Mouse (Mus musculus): ENCODE results near the gene Large1. TPM values are rescaled to one million over a fixed set of nuclear protein-coding genes. Genes with fewer than 3 reads are reported as not detected.
A peak's percentile ranks its signal among the peaks of the same experiment; 100 is the strongest.
"Not testable (repeated sequence)": the region's sequence is repeated elsewhere in the genome, so short reads cannot be mapped to it uniquely, and the experiment has no call there.

The Large1 gene
- total RNA-seq, 2 experiments from 2014 or later = 28.6 to 31.5 TPM

DNA sequence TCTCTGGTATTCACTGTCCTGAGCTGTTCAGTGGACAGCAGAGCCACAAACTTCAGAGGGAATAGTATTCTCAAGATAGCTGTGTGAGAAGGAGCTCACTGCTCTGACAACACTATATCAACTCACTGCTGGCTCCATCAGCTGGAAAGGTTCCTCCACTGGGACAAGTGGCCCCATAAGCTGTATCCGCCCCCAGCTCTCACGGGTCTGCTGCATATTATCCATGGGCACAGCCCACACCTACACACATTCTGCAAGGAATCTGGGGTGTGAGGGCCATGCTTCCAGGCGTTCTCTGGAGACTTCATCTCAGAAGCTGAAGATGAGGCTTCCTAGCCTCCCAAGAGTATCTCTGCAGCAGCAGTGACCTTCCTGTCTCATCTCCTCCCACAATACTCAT lies 50.4 kb downstream of the Large1 start:
- no peak for DNase-seq (ENCODE audit: low spot score in 2 of 2)

DNA sequence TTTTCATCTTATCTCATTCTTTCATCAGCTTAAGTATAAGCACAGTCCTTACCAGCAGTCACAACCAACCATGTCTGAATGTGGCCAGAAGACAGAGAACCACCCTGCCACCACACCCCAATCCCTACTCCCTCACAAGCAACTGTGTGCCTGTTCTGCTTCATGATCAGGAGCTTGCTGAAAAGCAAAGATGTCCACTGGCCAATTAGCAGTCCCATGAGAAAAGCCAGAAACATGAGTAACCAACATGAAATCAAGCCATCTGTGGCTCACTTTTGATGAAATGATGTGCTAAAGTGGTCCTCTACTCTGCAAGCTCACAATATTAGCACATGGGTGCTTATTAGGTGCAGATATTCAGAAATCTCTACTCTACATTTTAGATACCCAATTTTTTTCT lies 57.8 kb downstream of the Large1 start:
- no peak for DNase-seq (ENCODE audit: low spot score in 2 of 2)

GRCm38 (mm10) chr8:73293655-73294054 lies 59.7 kb downstream of the Large1 start:
- no peak for DNase-seq (ENCODE audit: low spot score in 2 of 2)

DNA sequence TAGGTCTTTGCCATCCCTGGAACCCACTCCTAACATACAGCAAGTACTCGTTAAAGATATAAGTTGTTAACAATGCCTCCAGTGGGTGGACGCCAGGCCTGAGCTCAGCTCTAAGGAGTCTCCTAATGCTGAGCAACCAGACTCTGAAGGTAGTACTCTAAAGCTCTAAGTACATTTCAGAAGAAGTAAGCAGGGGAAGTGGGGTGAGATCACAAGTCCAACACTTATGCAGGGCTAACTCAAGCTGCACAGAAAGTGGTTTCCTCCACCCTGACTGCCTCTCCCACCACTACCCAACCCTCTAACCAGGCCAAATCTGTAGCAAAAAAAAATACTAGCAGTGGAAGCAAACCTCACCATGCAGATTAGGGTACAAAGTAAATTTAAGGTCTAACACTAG lies 61.7 kb downstream of the Large1 start:
- no peak for DNase-seq (ENCODE audit: low spot score in 2 of 2)

DNA sequence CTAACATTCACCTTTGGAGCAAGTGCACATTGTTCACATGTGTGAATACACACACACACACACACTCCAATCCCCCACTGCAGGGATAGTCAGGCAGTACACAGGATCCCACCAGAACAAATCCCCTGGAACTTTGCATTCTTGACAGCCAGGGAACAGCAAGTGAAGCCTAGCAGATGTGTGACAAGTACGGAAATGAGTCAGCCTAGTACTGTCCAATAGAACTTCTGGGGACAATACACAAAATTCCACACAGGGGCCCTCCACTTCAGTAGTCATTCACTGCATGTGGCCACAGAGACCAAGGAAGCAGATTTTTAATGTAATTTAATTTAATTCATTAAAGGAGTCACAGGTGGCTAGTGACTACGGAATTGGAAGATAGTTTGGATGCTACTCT lies 62.7 kb downstream of the Large1 start:
- no peak for DNase-seq (ENCODE audit: low spot score in 2 of 2)

DNA sequence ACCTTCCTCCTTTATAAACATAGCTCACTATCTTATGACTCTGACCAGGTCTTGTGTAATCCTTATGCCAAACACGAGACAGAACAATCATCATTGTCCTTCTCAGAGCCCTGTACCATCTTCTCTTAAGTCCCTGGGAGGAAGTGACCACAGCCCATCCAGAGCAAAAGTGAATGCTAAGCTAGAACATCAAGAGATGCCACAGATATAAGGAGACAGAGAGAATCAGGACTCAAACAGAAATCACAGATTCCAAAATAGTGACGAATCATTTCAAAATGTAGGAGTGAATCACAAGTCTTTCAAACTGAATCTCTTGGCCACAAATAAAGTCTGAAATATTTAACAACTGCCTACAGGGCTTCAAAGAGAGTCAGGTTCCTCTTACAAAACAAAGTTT lies 63.5 kb downstream of the Large1 start:
- no peak for DNase-seq (ENCODE audit: low spot score in 2 of 2)

DNA sequence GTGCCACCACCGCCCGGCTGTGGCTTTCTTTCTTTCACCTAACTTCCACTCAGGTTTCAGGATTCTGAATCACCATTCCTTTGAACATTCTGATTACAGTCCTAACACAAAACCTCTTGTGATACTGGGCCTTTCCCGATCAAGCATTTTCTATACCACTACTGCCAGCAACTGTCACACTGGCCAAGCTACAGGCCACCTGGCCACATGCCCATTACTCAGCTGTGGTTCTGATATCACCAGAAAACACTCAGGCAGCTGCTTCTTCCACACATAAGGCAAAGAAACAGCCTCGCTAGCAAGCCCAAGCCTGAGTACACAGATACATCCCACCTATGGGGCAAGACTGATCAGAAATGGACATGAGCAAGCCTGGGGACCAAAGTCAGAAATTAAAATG lies 71.3 kb downstream of the Large1 start:
- DNase-seq (ENCODE audit: low spot score in 2 of 2) = no peak

GRCm38 (mm10) chr8:73276015-73276414 lies 77.3 kb downstream of the Large1 start:
- no peak for DNase-seq (ENCODE audit: low spot score in 2 of 2)

- DNase-seq (ENCODE audit: low spot score in 2 of 2) = not testable (repeated sequence)
Observed at GRCm38 (mm10) chr8:73275445-73275844, 77.9 kb downstream of the Large1 start.

DNA sequence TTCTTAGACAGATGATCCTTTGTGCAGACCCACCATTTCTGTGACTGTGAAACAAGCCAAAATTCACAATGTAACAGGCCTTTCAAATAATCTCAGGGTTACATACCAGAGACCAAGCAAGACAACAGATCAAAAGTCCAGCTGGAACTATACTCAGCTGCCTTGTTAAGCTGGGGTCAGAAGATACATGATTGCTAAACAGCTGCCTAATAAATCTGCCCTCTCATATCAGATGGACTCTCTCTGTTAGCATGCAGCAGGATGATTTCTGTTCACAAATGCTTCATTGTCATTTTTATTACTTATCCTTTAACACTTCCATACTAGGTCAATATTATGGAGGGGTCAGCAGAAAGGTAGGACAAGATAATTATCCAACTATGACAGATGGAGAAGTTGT lies 80.2 kb downstream of the Large1 start:
- DNase-seq (ENCODE audit: low spot score in 2 of 2) = no peak

- no peak for DNase-seq (ENCODE audit: low spot score in 2 of 2)
Observed at GRCm38 (mm10) chr8:73270991-73271390, 82.3 kb downstream of the Large1 start.

DNA sequence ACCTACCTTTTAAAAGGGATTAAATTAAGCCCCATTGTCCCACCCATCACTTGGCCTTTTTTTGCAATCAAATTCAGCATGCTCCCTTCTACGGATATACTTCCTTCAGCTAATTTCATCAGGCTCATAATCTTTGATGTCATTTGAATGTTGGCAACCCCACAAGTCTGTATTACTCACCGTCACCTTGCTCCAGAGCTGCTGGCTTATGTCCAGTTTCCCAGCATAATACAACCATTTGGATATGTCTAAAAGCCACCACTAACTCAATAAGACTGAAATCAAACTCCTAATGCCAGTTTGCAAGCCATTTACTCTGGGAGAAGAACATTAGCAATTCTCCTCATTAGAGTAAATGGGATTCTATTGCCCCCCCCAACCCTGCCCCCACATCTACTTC lies 95.4 kb downstream of the Large1 start:
- DNase-seq (ENCODE audit: low spot score in 2 of 2) = no peak

DNA sequence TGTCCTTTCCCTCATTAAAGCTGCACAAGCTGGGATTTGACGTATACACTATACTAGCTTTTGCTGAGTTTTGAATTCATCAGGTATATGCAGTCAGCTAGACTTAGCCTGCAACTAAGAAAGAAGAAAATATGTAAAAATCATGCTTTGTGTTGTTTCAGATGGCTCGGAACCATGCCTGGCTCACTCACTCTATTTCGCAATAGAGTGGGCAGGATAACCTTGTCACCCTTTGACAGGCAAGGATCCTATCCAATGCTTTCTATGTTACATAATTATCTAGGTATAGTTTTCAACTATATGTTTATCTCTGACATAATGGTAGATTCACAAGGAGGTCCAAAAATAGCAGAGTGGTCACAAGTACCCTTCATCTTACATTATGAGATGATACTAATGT lies 109.2 kb downstream of the Large1 start:
- no peak for DNase-seq (ENCODE audit: low spot score in 2 of 2)

DNA sequence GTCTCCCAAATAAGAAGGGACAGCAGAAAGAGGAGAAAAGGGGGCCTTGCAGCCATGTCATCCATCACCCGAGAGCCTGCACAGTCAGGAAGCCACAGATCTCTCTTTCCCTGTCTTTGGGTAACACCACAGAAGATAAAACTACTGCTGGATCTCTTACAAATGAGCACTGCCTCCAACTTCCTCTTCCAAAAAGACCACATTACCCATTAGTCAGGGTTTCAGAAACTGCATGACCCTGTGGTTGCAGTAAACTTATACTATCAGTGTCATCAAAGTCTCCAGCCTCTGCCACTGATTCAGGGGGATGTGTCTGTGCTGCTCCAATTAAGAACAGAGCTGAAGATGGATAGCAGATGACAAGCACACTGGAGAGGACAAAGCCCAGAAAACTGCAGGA lies 111.3 kb downstream of the Large1 start:
- DNase-seq (ENCODE audit: low spot score in 2 of 2) = no peak

DNA sequence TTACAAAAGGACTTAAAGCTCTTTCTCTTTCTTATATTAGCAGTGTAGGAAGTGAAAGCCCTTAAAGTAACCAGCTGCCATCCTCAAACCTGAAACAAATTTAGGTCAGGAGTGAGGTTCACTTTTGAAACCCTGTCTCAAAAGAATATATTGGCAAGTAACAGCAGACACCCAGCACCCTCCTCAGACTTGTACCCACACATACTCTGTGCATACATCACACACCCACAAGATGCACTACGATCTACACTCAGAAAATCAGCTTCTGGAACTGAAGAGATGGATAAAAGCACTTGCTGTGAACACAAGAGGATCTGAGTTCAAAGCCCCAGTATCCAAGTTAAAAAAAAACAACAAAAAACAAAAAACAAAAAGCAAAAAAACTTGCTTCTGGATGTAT lies 119.1 kb downstream of the Large1 start:
- no peak for DNase-seq (ENCODE audit: low spot score in 2 of 2)

DNA sequence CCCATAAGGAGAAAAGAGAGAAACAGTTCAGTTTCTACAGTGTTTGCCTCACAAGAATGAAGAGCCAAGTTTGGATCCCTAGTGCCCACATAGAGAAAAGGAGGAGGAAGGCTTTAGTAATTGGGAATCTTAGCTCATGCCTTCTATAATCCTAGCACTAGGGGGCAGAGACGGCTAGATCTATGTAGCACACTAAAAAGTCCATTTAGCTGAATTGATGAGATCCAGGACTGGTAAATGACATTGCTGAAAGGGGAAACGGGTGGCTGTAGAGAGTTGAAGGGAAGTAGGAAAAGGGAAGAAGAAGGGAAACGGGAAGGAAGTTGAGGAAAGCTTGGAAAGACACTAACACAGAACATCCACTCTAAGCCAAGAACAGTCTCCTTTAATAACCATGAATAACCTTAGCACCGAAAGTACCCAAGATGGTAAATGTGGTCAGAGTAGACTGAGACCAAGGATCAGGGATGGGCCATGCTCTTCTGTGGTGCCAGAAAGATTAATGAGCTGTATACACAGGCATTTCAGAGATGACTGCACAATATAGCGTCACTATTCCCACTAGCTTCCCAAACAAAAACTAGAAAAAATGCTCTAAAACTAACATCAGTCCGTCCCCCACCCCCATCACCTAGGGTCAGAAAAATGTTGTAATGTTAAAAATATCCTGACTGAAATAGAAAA lies 119.8 kb downstream of the Large1 start:
- peak in 1 of 2 experiments; percentile 6 for DNase-seq (ENCODE audit: low spot score in 2 of 2)

GRCm38 (mm10) chr8:73226841-73227240 lies 126.5 kb downstream of the Large1 start:
- no peak for DNase-seq (ENCODE audit: low spot score in 2 of 2)

DNA sequence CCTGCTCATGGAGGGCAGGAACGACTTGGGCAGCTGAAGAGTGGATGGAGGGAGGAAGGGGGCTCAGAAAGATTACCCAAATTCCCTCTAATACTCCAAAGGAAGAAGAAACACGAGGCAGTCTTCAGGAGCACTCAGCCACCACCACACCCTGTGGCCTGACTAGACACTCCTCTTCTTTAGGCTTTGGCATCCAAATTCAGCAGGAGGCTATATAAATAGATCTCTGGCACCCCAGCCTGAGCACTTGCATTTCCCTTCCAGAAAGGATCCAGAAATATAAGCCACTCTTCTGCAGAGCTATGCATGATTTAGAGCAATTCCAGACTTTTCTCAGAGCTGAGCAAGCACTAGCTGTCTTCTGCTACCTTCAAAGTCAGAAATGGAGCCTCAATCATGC lies 127.7 kb downstream of the Large1 start:
- no peak for DNase-seq (ENCODE audit: low spot score in 2 of 2)

DNA sequence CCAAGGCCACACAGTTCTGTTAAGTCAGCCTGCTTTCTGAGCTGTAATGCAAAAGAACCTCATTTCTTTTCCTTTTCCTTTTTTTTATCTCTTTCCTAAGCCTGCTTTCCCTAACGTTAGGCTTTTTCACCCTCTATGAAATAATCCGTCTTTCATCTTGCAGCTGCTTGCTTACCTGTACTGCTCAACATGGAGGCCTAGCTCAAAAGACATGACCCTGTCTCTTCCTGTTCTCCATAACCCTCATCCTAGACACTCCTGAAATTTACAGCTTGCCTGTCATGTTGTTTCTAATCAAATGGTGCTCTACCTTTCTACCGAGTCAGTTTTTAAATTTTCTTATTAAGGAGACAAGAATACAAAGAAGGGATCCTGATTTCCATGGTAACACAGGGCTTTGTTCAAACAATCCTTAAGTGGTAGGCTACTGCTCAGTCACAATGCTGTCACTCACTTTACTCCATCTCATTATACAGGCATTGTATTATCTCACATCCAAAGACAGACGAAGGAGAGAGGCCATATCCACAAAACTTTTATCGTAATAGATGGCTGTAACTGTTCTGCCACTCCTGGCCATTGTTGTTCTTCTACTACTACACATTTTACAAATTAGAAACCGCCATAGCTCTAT lies 134.0 kb downstream of the Large1 start:
- no peak for DNase-seq (ENCODE audit: low spot score in 2 of 2)

DNA sequence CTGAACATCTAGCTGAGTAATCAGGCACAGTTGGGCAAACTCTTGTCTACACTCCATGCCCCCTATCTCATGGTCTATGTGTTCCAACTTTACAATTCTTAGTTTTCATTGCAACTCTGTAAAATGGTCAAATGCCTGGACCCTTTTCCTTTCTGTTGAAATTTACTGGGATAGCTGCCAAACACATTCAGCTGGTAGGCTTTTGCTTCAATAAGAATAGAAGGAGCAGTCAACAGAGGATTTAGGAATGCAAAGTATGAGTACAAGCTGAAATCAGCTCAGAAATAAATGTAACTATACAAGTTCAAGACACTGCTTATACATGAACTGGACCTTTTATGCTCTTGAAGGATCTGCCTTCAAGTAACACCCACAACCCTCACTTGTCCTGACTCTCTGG lies 146.5 kb downstream of the Large1 start:
- no peak for DNase-seq (ENCODE audit: low spot score in 2 of 2)

GRCm38 (mm10) chr8:73201854-73202253 lies 151.5 kb downstream of the Large1 start:
- no peak for DNase-seq (ENCODE audit: low spot score in 2 of 2)

DNA sequence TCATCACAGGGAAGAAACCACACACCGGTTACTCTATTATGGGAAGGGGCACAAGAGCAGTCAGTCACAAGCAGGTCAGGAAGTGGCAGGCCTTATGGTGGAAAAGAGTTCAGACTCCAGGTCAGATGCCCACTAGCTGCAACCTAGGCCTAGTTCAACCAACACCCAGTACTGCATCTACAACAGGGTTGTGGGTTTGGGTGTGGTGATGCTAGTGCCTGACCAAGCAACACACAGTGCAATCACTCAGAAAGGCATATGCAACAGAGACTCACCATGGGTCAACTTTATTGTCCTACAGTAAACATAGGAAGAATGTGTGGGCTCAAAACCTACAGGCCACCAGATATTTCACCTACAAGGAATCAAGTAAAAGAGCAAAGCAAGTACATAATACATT lies 155.6 kb downstream of the Large1 start:
- no peak for DNase-seq (ENCODE audit: low spot score in 2 of 2)

- no peak for DNase-seq (ENCODE audit: low spot score in 2 of 2)
Observed at GRCm38 (mm10) chr8:73188684-73189083, 164.7 kb downstream of the Large1 start.

Measured in adrenal gland, postnatal 4 days (tissue).